8 mouse cellular contexts compared by ENCODE assay signal in genomic region chr7:19001066-19001806, GRCm38 (mm10). TPM values are rescaled to one million over a fixed set of nuclear protein-coding genes. Genes with fewer than 3 reads are reported as not detected.
A peak's percentile ranks its signal among the peaks of the same experiment; 100 is the strongest.
DNase-seq lines count a peak whose midpoint lies in the region; ATAC-seq lines count a peak whose summit lies in the region.

No protein-coding gene starts in this region.

- H3K4me2 ChIP-seq in embryonic facial prominence, embryonic 15.5 days (replicated peaks), result peak overlapping the region; percentile 61
- H3K4me2 ChIP-seq in stomach, embryonic 15.5 days, result peak overlapping the region; percentile 54

- H3K27ac ChIP-seq in embryonic facial prominence, embryonic 15.5 days (replicated peaks), result peak overlapping the region; percentile 78
- peak overlapping the region; percentile 81 for H3K27ac ChIP-seq in stomach, embryonic 15.5 days

- peaks cover 17% of the 10 kb centered on the region for H3K36me3 ChIP-seq in embryonic facial prominence, embryonic 15.5 days
- peaks cover 8% of the 10 kb centered on the region for H3K36me3 ChIP-seq in stomach, embryonic 15.5 days

- H3K4me1 ChIP-seq in embryonic facial prominence, embryonic 15.5 days, result peaks cover 54% of the 10 kb centered on the region
- peaks cover 45% of the 10 kb centered on the region for H3K4me1 ChIP-seq in stomach, embryonic 15.5 days

- 36% methylated on average over 18 of the region's 18 CpGs for WGBS in embryonic facial prominence, embryonic 15.5 days
- 29% methylated on average over 18 of the region's 18 CpGs for WGBS in stomach, embryonic 15.5 days

- H3K27me3 ChIP-seq in embryonic facial prominence, embryonic 15.5 days, result no peaks in the 10 kb centered on the region
- no peaks in the 10 kb centered on the region for H3K27me3 ChIP-seq in stomach, embryonic 15.5 days (replicated peaks)

- peak; percentile 48 to 72 for DNase-seq in urinary bladder, adult 18-20 months (ENCODE audit: low spot score in 2 of 2)
- no peak for DNase-seq in urinary bladder, postnatal 10 days (ENCODE audit: low spot score)
- DNase-seq in heart, postnatal 14 days, result peak; percentile 78 to 80
- DNase-seq in kidney, postnatal 36 days, result peak; percentile 77 to 84
- DNase-seq in cerebellum, postnatal 36 days, result no peak

- ATAC-seq in embryonic facial prominence, embryonic 15.5 days (ENCODE audit: insufficient number of reproducible peaks, low FRiP score, low TSS enrichment, low read depth), result no peak
- ATAC-seq in megakaryocyte progenitor cell, adult 5-6 weeks (replicated peaks; ENCODE audit: poor library complexity), result peak; percentile 59
- ATAC-seq in stomach, embryonic 15.5 days (ENCODE audit: insufficient read depth, low FRiP score, low read depth), result no peak

- intact Hi-C loops in heart, postnatal 14 days (cut with DNase I), result no loop called here

- H3K9ac ChIP-seq in embryonic facial prominence, embryonic 15.5 days, result 0 out of 2 replicates have a peak overlapping the region, but pooled peaks have one; percentile 22
- H3K9ac ChIP-seq in stomach, embryonic 15.5 days, result 0 out of 2 replicates have a peak overlapping the region, but pooled peaks have one; percentile 22

- no peaks in the 10 kb centered on the region for H3K9me3 ChIP-seq in embryonic facial prominence, embryonic 15.5 days (replicated peaks)
- H3K9me3 ChIP-seq in stomach, embryonic 15.5 days, result no peaks in the 10 kb centered on the region

- peak overlapping the region; percentile 38 for H3K4me3 ChIP-seq in embryonic facial prominence, embryonic 15.5 days (replicated peaks)
- peak overlapping the region; percentile 39 for H3K4me3 ChIP-seq in stomach, embryonic 15.5 days (replicated peaks)

RNA-seq across cellular contexts. Expression of gene Irf2bp1, which starts 2.6 kb away (rescaled TPM):
- 31.1 and 32.2 TPM in 2 replicates for polyA plus RNA-seq in embryonic facial prominence, embryonic 15.5 days (2015; fragmentation: Nextera tagmentation; extraction: Ambion mirVana)
- total RNA-seq in heart, postnatal 14 days (2021), result 10 to 100 TPM; 24.2 to 24.4 TPM
- 16.4 and 16.8 TPM in 2 replicates for total RNA-seq in megakaryocyte progenitor cell, adult 5-6 weeks (2015)
- total RNA-seq in megakaryocyte progenitor cell, adult 5-6 weeks (2017), result 12.5 and 13.1 TPM in 2 replicates
- 23.5 and 28.0 TPM in 2 replicates for polyA plus RNA-seq in stomach, embryonic 15.5 days (2015; fragmentation: Nextera tagmentation; extraction: Ambion mirVana)

RNA-seq across cellular contexts. Expression of gene Mypop, which starts 10.2 kb away (rescaled TPM):
- polyA plus RNA-seq in embryonic facial prominence, embryonic 15.5 days (2015; fragmentation: Nextera tagmentation; extraction: Ambion mirVana), result 5.9 and 6.3 TPM in 2 replicates
- 1 to 10 TPM; 2.5 to 2.8 TPM for total RNA-seq in heart, postnatal 14 days (2021)
- total RNA-seq in megakaryocyte progenitor cell, adult 5-6 weeks (2015), result 0.17 TPM in 1 of 2 replicates, not detected in the other
- total RNA-seq in megakaryocyte progenitor cell, adult 5-6 weeks (2017), result not detected in 2 replicates
- 2.8 and 3.7 TPM in 2 replicates for polyA plus RNA-seq in stomach, embryonic 15.5 days (2015; fragmentation: Nextera tagmentation; extraction: Ambion mirVana)

RNA-seq across cellular contexts. Expression of gene Nanos2, which starts 14.0 kb away (rescaled TPM):
- polyA plus RNA-seq in embryonic facial prominence, embryonic 15.5 days (2015; fragmentation: Nextera tagmentation; extraction: Ambion mirVana), result not detected in 2 replicates
- not detected for total RNA-seq in heart, postnatal 14 days (2021)
- total RNA-seq in megakaryocyte progenitor cell, adult 5-6 weeks (2015), result not detected in 2 replicates
- not detected in 2 replicates for total RNA-seq in megakaryocyte progenitor cell, adult 5-6 weeks (2017)
- polyA plus RNA-seq in stomach, embryonic 15.5 days (2015; fragmentation: Nextera tagmentation; extraction: Ambion mirVana), result not detected in 2 replicates

RNA-seq across cellular contexts. Expression of gene Foxa3, which starts 22.1 kb away (rescaled TPM):
- polyA plus RNA-seq in embryonic facial prominence, embryonic 15.5 days (2015; fragmentation: Nextera tagmentation; extraction: Ambion mirVana), result 0.58 and 1.3 TPM in 2 replicates
- not detected for total RNA-seq in heart, postnatal 14 days (2021)
- not detected in 2 replicates for total RNA-seq in megakaryocyte progenitor cell, adult 5-6 weeks (2015)
- total RNA-seq in megakaryocyte progenitor cell, adult 5-6 weeks (2017), result not detected in 2 replicates
- polyA plus RNA-seq in stomach, embryonic 15.5 days (2015; fragmentation: Nextera tagmentation; extraction: Ambion mirVana), result 30.2 and 32.7 TPM in 2 replicates

RNA-seq across cellular contexts. Expression of gene Sympk, which starts 22.9 kb away (rescaled TPM):
- polyA plus RNA-seq in embryonic facial prominence, embryonic 15.5 days (2015; fragmentation: Nextera tagmentation; extraction: Ambion mirVana), result 35.3 and 36.8 TPM in 2 replicates
- 10 to 100 TPM; 64.6 to 66.5 TPM for total RNA-seq in heart, postnatal 14 days (2021)
- 58.1 and 74.7 TPM in 2 replicates for total RNA-seq in megakaryocyte progenitor cell, adult 5-6 weeks (2015)
- 44.9 and 48.6 TPM in 2 replicates for total RNA-seq in megakaryocyte progenitor cell, adult 5-6 weeks (2017)
- 28.1 and 32.3 TPM in 2 replicates for polyA plus RNA-seq in stomach, embryonic 15.5 days (2015; fragmentation: Nextera tagmentation; extraction: Ambion mirVana)

Comparison
In these comparisons a context has a peak if more than half of its experiments do, and no peak if none do; other contexts are left out.
1. DNase-seq: peak in urinary bladder, adult 18-20 months (2 of 2), heart, postnatal 14 days (2 of 2) and kidney, postnatal 36 days (2 of 2); none in urinary bladder, postnatal 10 days (single experiment) and cerebellum, postnatal 36 days (0 of 2).